Mouse (Mus musculus) megakaryocyte, embryonic 14.5 days (primary cell): ENCODE data around the gene Gm44965. TPM values are rescaled to one million over a fixed set of nuclear protein-coding genes. Genes with fewer than 3 reads are reported as not detected.
A peak's percentile ranks its signal among the peaks of the same experiment; 100 is the strongest.

Experiments used
- H3K27me3 ChIP-seq: replicated peaks from 2 replicates; pipeline ENCODE3; 2012; ENCODE audit warnings: inconsistent platforms
- H3K36me3 ChIP-seq: replicated peaks from 2 replicates; pipeline ENCODE3; 2012; ENCODE audit warnings: low read length, inconsistent platforms, mixed read lengths
- H3K4me1 ChIP-seq: 2 replicates; pipeline ENCODE4 v1.6.1; 2012; ENCODE audit warnings: inconsistent platforms
- H3K4me3 ChIP-seq: replicated peaks from 2 replicates; pipeline ENCODE3; 2012; ENCODE audit warnings: moderate library complexity, mild to moderate bottlenecking, inconsistent platforms
- H3K9me3 ChIP-seq: 2 replicates; pipeline ENCODE4 v1.6.1; 2012; ENCODE audit warnings: inconsistent platforms
- FLI1 ChIP-seq: IDR thresholded peaks from 2 replicates; pipeline ENCODE4 v1.6.1; 2012; ENCODE audit warnings: low read length, inconsistent platforms, mixed read lengths
- GATA1 ChIP-seq: IDR thresholded peaks from 3 replicates; pipeline ENCODE4 v1.6.1; 2012; ENCODE audit warnings: mixed read lengths, low read length, inconsistent platforms, borderline replicate concordance
- polyA plus RNA-seq: library from polyadenylated mRNA; stranded (reverse); fragments of >175 nt; gene quantifications from 2 replicates; pipeline ENCODE4 v1.2.3, GENCODE M21; 2012; ENCODE audit warnings: low replicate concordance; ENCODE audit not compliant: insufficient read depth

The Gm44965 gene
- polyA plus RNA-seq, 1 experiment = not detected

DNA sequence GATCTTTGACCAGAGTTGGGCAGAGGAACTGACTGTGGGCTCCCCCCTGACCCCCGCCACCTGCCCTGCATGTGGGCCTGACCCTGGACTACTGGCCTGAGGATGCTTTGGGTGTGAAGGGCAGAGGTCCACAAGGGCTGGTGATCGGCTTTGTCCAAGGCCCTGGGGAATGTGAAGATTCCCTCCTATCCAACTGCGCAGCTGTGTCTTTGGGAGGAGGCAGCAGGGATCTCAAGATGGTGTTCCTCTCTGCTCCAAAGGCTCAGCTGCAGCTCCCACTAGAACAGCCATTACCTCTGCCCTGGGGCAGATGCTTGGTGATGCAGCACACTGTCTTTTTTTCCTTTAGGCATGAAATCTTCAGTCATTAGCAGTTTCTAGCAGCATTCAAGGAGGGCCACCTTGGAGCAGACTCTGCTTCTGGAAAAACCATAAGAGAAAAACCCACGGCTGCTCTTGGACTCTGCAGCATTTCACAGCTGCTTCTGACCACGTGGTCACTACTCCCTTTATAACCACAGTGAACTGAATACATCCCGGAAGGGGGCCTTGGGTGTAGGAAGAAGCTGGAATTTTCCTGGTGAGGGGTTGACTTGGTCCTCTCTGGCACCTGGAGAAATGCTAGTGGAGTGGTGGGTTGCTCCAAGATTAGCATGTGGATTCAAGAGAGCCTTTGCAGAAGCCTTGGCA is 44.2 kb downstream of the Gm44965 start:
- H3K27me3 ChIP-seq = no peaks in the 10 kb centered on the region
- no peak overlapping the region for H3K4me3 ChIP-seq
- peaks cover 75% of the 10 kb centered on the region for H3K4me1 ChIP-seq
- no peaks in the 10 kb centered on the region for H3K36me3 ChIP-seq
- TF ChIP-seq FLI1 = no peak
- no peak for TF ChIP-seq GATA1
- no peaks in the 10 kb centered on the region for H3K9me3 ChIP-seq

DNA sequence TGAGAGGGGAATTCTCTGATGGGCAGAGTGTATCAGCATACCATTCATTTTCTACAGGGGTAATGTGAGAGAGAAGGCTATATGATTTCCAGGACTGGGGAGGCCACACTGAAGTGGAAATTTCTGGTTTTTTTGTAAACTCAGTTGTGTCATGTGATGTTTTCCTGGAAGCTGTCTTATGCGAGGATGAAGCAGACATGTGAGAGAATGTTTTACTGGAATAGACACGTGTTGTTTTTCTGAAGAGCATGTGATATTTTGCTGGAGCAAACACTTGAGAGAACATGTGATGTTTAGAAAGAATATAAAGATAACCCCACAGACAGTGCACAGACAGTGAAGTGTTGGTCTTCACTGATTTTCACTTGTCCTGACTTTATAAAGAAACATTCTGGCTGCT is 44.8 kb downstream of the Gm44965 start:
- Histone ChIP-seq H3K9me3 (no peaks in the 10 kb centered on the region), H3K36me3 (no peaks in the 10 kb centered on the region), H3K27me3 (no peaks in the 10 kb centered on the region), H3K4me1 (peaks cover 69% of the 10 kb centered on the region), H3K4me3 (no peak overlapping the region)
- TF ChIP-seq FLI1 = no peak

- Histone ChIP-seq H3K36me3 (no peaks in the 10 kb centered on the region), H3K4me1 (peaks cover 56% of the 10 kb centered on the region), H3K4me3 (no peak overlapping the region), H3K9me3 (no peaks in the 10 kb centered on the region), H3K27me3 (peaks cover 1% of the 10 kb centered on the region)
- TF ChIP-seq FLI1 (no peak), GATA1 (no peak)
Observed at GRCm38 (mm10) chr6:48641391-48641790, 47.6 kb downstream of the Gm44965 start.

DNA sequence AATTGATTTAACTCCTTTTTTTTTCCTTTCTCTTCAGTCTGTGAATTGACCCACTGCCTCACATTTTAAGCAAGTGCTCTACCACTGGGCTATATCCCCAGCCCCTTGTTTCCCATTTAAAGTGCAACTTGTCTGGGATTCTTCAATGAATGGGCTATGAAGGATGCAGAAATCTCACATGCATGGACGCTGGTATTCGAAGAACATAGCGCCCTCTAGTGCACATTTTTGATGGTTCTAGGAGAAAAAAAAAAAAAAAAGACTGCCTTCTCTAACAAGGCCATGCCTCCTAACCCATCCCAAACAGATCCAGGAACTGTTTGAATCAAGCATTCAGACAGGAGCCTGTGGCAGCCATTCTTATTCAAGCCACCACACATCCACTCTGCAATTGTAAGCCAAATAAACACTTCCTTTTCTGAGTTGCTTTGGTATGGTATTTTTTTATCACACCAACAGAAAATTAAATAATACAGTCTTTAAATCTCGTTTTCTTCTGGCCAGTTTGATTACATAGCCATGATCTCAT is 49.1 kb downstream of the Gm44965 start:
- H3K9me3 ChIP-seq = no peaks in the 10 kb centered on the region
- H3K36me3 ChIP-seq = no peaks in the 10 kb centered on the region
- TF ChIP-seq GATA1 (no peak), FLI1 (no peak)
- H3K4me3 ChIP-seq = no peak overlapping the region
- peaks cover 1% of the 10 kb centered on the region for H3K27me3 ChIP-seq
- peaks cover 56% of the 10 kb centered on the region for H3K4me1 ChIP-seq

DNA sequence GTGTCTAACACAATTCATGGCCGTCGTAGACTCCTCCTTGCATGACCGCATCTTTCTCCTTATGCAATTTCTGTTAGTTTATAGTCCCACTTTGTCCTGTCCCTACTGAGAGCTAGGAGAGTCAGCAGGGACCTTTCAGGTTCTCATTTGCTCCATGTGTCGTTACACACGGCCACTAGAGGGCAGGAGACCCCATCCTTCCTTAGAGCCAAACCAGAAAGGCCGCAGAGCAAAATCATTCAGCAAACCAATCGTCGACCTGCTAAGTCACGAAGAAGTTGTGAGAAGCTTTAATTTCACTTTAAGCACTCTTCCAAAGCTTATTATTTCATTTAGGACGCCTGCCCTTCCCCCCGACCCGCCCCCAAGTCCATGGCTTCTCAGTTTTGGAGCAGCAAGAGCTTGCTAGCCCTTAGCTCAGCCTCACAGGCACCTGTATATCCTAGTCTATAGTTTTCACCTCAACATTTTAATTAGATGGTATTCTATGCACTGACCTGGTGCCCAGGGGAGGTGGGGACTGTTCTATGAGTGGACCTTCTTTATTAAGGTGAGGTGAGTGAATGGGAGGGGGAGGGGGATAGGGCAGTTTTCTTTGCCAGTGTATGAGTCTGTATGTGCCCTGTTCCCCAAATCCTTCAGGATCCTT is 52.0 kb downstream of the Gm44965 start:
- H3K36me3 ChIP-seq = peaks cover 6% of the 10 kb centered on the region
- H3K27me3 ChIP-seq = peaks cover 3% of the 10 kb centered on the region
- H3K9me3 ChIP-seq = peaks cover 8% of the 10 kb centered on the region
- H3K4me1 ChIP-seq = peaks cover 32% of the 10 kb centered on the region
- TF ChIP-seq GATA1 = no peak
- no peak for TF ChIP-seq FLI1
- H3K4me3 ChIP-seq = peak overlapping the region; percentile 80

DNA sequence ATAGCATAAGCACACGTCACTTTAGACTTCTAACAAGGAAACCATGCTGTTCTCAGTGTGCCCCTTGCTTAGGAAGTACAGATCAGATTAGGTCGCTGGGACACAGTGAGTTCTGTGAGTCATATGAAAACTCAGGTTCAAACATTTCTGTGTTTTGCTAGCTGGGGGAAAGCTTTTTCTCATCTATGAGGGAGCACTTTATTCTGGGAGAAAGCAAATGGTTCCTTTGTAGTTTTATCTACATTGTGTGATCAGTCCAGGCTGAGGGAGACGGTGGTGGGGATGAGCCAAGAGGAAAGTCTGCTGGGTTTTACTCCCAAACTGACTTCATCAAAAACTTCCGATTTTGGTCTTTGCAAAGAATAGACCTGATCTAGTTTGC is 52.6 kb downstream of the Gm44965 start:
- Histone ChIP-seq H3K4me3 (no peak overlapping the region), H3K9me3 (peaks cover 8% of the 10 kb centered on the region), H3K27me3 (peaks cover 3% of the 10 kb centered on the region), H3K4me1 (peaks cover 32% of the 10 kb centered on the region), H3K36me3 (peaks cover 6% of the 10 kb centered on the region)
- TF ChIP-seq FLI1 = no peak
- no peak for TF ChIP-seq GATA1

GRCm38 (mm10) chr6:48646995-48647394 is 53.3 kb downstream of the Gm44965 start, which contains the start of gene Gimap8:
TSS of gene Gimap8 (plus strand) at chr6:48647234.
- Histone ChIP-seq H3K27me3 (peaks cover 3% of the 10 kb centered on the region), H3K4me3 (peak within 1 kb of the TSS; percentile 77), H3K9me3 (peaks cover 8% of the 10 kb centered on the region), H3K36me3 (peaks cover 6% of the 10 kb centered on the region), H3K4me1 (peaks cover 32% of the 10 kb centered on the region)
- TF ChIP-seq GATA1 (no peak), FLI1 (no peak)

DNA sequence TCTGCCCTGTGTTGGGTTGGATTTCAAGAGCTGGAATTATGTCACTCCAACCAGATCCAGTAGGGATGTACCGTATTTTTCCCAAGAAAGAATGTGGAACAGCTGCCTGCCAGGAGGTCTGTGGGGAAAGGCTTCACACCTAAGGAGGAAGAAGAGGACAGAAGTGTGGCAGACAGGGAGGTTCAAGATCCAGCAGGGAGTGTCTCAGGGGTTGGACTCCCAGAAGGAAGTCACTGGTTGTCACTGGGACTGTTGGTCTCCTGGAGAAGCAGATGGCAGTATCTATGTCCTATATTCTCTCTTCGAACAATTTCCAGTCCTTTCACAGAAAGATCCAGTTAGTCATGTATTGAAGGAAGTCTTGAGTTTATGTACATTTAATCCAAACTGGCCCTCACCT is 53.9 kb downstream of the Gm44965 start:
- no peak overlapping the region for H3K4me3 ChIP-seq

DNA sequence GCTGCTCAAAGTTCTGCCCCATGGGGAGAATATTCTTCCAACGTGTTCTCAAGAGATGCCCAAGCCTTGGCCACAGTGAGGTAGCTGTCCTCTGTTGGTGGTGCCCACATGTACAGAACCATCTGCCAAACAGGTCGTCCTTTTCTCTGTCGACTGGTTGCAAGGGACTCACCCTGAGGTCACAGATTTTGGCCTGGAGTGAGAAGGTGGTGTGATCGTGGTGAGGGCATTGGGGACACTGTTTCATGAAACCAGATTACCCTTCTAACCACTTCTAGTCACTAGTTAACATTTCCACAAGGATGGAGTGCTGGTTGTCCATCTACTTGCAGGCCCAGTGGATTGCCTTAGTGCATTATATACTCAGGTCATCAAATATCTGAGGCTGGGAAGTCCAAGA is 55.0 kb downstream of the Gm44965 start:
- Histone ChIP-seq H3K4me1 (peaks cover 32% of the 10 kb centered on the region), H3K27me3 (peaks cover 3% of the 10 kb centered on the region), H3K36me3 (peaks cover 6% of the 10 kb centered on the region), H3K4me3 (no peak overlapping the region), H3K9me3 (peaks cover 8% of the 10 kb centered on the region)
- no peak for TF ChIP-seq FLI1
- no peak for TF ChIP-seq GATA1

More for the DNA sequence above, 53.9 kb downstream of the Gm44965 start:
- Histone ChIP-seq H3K36me3 (peaks cover 6% of the 10 kb centered on the region), H3K27me3 (peaks cover 3% of the 10 kb centered on the region), H3K4me1 (peaks cover 32% of the 10 kb centered on the region), H3K9me3 (peaks cover 8% of the 10 kb centered on the region)
- no peak for TF ChIP-seq GATA1
- no peak for TF ChIP-seq FLI1

- peaks cover 3% of the 10 kb centered on the region for H3K27me3 ChIP-seq
- peaks cover 8% of the 10 kb centered on the region for H3K9me3 ChIP-seq
- H3K4me3 ChIP-seq = no peak overlapping the region
- H3K36me3 ChIP-seq = peaks cover 6% of the 10 kb centered on the region
- no peak for TF ChIP-seq GATA1
- TF ChIP-seq FLI1 = no peak
- peaks cover 30% of the 10 kb centered on the region for H3K4me1 ChIP-seq
Observed at GRCm38 (mm10) chr6:48650041-48650440, 56.3 kb downstream of the Gm44965 start.
